Mouse (Mus musculus): ENCODE data around the gene Gpd1.

Gene Gpd1

DNA sequence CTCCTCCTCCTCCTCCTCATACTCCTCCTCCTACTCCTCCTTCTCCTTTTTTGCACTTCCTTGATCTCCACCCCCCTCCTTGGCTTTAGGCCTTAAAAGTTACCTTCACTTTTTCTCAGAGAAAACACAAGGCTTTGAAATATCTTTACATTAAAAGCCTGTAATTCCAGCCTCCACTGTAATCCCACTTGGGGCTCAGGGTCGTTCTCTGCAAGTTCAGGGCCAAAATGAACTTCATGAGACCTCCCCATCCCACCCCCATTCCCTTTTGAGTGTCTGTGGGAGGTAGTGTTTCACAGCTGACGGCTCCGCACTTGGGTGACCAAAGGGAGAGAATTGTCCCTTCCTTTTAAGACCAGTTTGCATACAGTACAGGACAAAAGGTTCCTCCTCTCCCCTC, 55.6 kb downstream of the Gpd1 start:
- no peak for DNase-seq

Measured in cerebellum, adult 11-12 months (tissue).